Mouse (Mus musculus): ENCODE results near the gene Gfm2.

DNA sequence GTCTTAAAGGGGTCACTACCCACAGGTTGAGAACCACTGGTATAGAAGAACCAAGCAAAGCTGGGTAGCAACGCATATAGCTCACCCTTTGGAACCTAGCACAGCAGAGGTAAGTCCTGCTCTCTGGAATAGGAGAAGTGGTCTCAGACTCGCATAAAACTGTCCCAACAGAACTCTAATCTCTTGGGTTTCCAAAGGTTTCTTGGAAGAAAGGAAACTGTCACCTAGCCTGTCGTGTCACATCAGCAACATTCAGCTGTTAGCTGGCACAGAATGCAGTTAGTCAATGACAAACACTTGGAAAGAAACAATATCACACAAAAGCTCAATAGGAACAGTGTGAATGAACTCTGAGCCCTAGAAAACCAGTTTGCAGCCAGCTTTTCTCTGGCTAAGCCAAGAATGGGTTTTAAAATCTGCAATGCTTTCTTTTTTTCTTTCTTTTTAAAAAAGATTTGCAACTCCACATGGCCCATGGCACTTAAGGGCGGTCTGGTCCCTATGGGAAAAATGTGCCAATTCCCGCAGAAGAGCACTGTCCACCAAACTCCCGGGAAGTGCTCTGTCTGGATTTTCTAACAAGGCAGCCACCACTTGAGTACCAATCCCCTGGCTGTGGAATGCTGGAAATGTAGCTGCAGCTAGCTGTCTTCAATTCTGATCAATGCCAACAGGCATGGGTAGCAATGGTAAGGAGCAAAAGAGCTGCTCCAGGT, 42.5 kb downstream of the Gfm2 start:
- TF ChIP-seq POLR2A (IDR thresholded peaks at IDR 0.05; ENCODE audit: borderline replicate concordance, insufficient read depth, low read length) (no peak), CTCF (IDR thresholded peaks at IDR 0.05; ENCODE audit: borderline replicate concordance, insufficient read depth, low read depth, low read length) (no peak)

All from cerebellum, adult 2 months (tissue).